ENCODE assay signal across 8 mouse cellular contexts in genomic region chr3:51484370-51484769, GRCm38 (mm10). TPM values are rescaled to one million over a fixed set of nuclear protein-coding genes. Genes with fewer than 3 reads are reported as not detected.
DNase-seq lines count a peak whose midpoint lies in the region; ATAC-seq and TF ChIP-seq lines count a peak whose summit lies in the region.

No protein-coding gene starts in this region.

- peak overlapping the region; percentile 84 for H3K4me3 ChIP-seq in kidney, postnatal 0 days (replicated peaks; ENCODE audit: low read depth, low read length)
- peak overlapping the region; percentile 80 for H3K4me3 ChIP-seq in embryonic facial prominence, embryonic 12.5 days
- H3K4me3 ChIP-seq in intestine, embryonic 16.5 days (ENCODE audit: low read length), result peak overlapping the region; percentile 84
- H3K4me3 ChIP-seq in neural tube, embryonic 12.5 days, result peak overlapping the region; percentile 63

- H3K27me3 ChIP-seq in kidney, postnatal 0 days (ENCODE audit: insufficient read depth, low read length), result no peaks in the 10 kb centered on the region
- H3K27me3 ChIP-seq in embryonic facial prominence, embryonic 12.5 days, result no peaks in the 10 kb centered on the region
- no peaks in the 10 kb centered on the region for H3K27me3 ChIP-seq in intestine, embryonic 16.5 days (replicated peaks; ENCODE audit: control insufficient read depth, insufficient read depth, low read length)
- no peaks in the 10 kb centered on the region for H3K27me3 ChIP-seq in neural tube, embryonic 12.5 days (replicated peaks)

- peak; percentile 10 for DNase-seq in kidney, postnatal 0 days (ENCODE audit: low spot score)
- DNase-seq in kidney, adult 18-20 months, result no peak
- no peak for DNase-seq in thymus, postnatal 4 days
- no peak for DNase-seq in urinary bladder, postnatal 25 days (ENCODE audit: low spot score)

- peak overlapping the region; percentile 97 for H3K27ac ChIP-seq in kidney, postnatal 0 days
- peak overlapping the region; percentile 88 for H3K27ac ChIP-seq in embryonic facial prominence, embryonic 12.5 days
- peak overlapping the region; percentile 89 for H3K27ac ChIP-seq in intestine, embryonic 16.5 days (ENCODE audit: low read length)
- H3K27ac ChIP-seq in neural tube, embryonic 12.5 days, result peak overlapping the region; percentile 33; the same call in 1 of the 2 replicates

- no peak for TF ChIP-seq CTCF in kidney, postnatal 0 days (IDR thresholded peaks at IDR 0.05; ENCODE audit: low read depth)

- ATAC-seq in kidney, postnatal 0 days (replicated peaks; ENCODE audit: low FRiP score, low read depth), result peak; percentile 22
- peak; percentile 7; the same call in 1 of the 2 replicates for ATAC-seq in embryonic facial prominence, embryonic 12.5 days (ENCODE audit: insufficient number of reproducible peaks, insufficient read depth, low FRiP score, low TSS enrichment)
- ATAC-seq in intestine, embryonic 16.5 days, result peak; percentile 45
- peak; percentile 58 for ATAC-seq in neural tube, embryonic 12.5 days (ENCODE audit: low FRiP score, low read depth)
- no peak for ATAC-seq in monocyte, adult 5-6 weeks (replicated peaks; ENCODE audit: insufficient number of reproducible peaks, low FRiP score, low TSS enrichment, poor library complexity, severe bottlenecking)

- WGBS in kidney, postnatal 0 days, result under 1% methylated on average over 33 of the region's 33 CpGs
- under 1% methylated on average over 33 of the region's 33 CpGs for WGBS in embryonic facial prominence, embryonic 12.5 days
- WGBS in intestine, embryonic 16.5 days, result under 1% methylated on average over 33 of the region's 33 CpGs
- WGBS in neural tube, embryonic 12.5 days, result under 1% methylated on average over 33 of the region's 33 CpGs

- 0 out of 2 replicates have a peak, but pooled peaks cover 18% of the 10 kb centered on the region for H3K4me1 ChIP-seq in kidney, postnatal 0 days (replicated peaks; ENCODE audit: insufficient read depth, low read length)
- peaks cover 19% of the 10 kb centered on the region for H3K4me1 ChIP-seq in embryonic facial prominence, embryonic 12.5 days
- peaks cover 14% of the 10 kb centered on the region for H3K4me1 ChIP-seq in intestine, embryonic 16.5 days (ENCODE audit: control insufficient read depth, insufficient read depth, low read length)
- peaks cover 28% of the 10 kb centered on the region for H3K4me1 ChIP-seq in neural tube, embryonic 12.5 days

- peak overlapping the region; percentile 91 for H3K9ac ChIP-seq in kidney, postnatal 0 days (ENCODE audit: low read depth, low read length)
- peak overlapping the region; percentile 80 for H3K9ac ChIP-seq in embryonic facial prominence, embryonic 12.5 days
- peak overlapping the region; percentile 86 for H3K9ac ChIP-seq in intestine, embryonic 16.5 days (ENCODE audit: low read depth, low read length)
- peak overlapping the region; percentile 83 for H3K9ac ChIP-seq in neural tube, embryonic 12.5 days

- H3K9me3 ChIP-seq in kidney, postnatal 0 days (replicated peaks; ENCODE audit: low read length), result no peaks in the 10 kb centered on the region
- H3K9me3 ChIP-seq in embryonic facial prominence, embryonic 12.5 days, result no peaks in the 10 kb centered on the region
- no peaks in the 10 kb centered on the region for H3K9me3 ChIP-seq in intestine, embryonic 16.5 days (ENCODE audit: control insufficient read depth, low read length)
- H3K9me3 ChIP-seq in neural tube, embryonic 12.5 days, result no peaks in the 10 kb centered on the region

- no peaks in the 10 kb centered on the region for H3K36me3 ChIP-seq in kidney, postnatal 0 days (ENCODE audit: insufficient read depth, low read length)
- no peaks in the 10 kb centered on the region for H3K36me3 ChIP-seq in embryonic facial prominence, embryonic 12.5 days
- no peaks in the 10 kb centered on the region for H3K36me3 ChIP-seq in intestine, embryonic 16.5 days (ENCODE audit: control insufficient read depth, insufficient read depth, low read length)
- 0 out of 2 replicates have a peak, but pooled peaks cover 3% of the 10 kb centered on the region for H3K36me3 ChIP-seq in neural tube, embryonic 12.5 days

- peak overlapping the region; percentile 86 for H3K4me2 ChIP-seq in kidney, postnatal 0 days (ENCODE audit: low read length)
- H3K4me2 ChIP-seq in embryonic facial prominence, embryonic 12.5 days (replicated peaks), result peak overlapping the region; percentile 78
- peak overlapping the region; percentile 70 for H3K4me2 ChIP-seq in intestine, embryonic 16.5 days (ENCODE audit: low read depth, low read length)
- H3K4me2 ChIP-seq in neural tube, embryonic 12.5 days (replicated peaks), result peak overlapping the region; percentile 77

RNA-seq across cellular contexts. Expression of gene Rab33b, which starts 0.7 kb away (rescaled TPM):
- 21.6 and 21.9 TPM in 2 replicates for polyA plus RNA-seq in kidney, postnatal 0 days (2015; fragmentation: Nextera tagmentation; extraction: Ambion mirVana)
- polyA plus RNA-seq in embryonic facial prominence, embryonic 12.5 days (2016; fragmentation: Nextera tagmentation; extraction: Ambion mirVana), result 26.7 and 27.4 TPM in 2 replicates
- polyA plus RNA-seq in intestine, embryonic 16.5 days (2015; fragmentation: Nextera tagmentation; extraction: Ambion mirVana), result 23.7 and 25.0 TPM in 2 replicates
- polyA plus RNA-seq in neural tube, embryonic 12.5 days (2016; fragmentation: Nextera tagmentation; extraction: Ambion mirVana), result 16.9 and 19.4 TPM in 2 replicates
- 34.2 to 41.6 TPM (median 36.8 TPM) in 3 replicates for total RNA-seq in monocyte, adult 5-6 weeks (2017)

Comparison
In these comparisons a context has a peak if more than half of its experiments do, and no peak if none do; other contexts are left out.
1. H3K27ac ChIP-seq: peak in every context shown above with its lines; median percentile 97 in kidney, postnatal 0 days; 89 in intestine, embryonic 16.5 days; 88 in embryonic facial prominence, embryonic 12.5 days; 33 in neural tube, embryonic 12.5 days.